Mouse (Mus musculus) urinary bladder, postnatal 0 days (tissue): ENCODE results near the gene Usp43. TPM values are rescaled to one million over a fixed set of nuclear protein-coding genes. Genes with fewer than 3 reads are reported as not detected.

Experiments
- polyA plus RNA-seq: library from polyadenylated mRNA; unstranded; fragments of >200 nt; fragmentation: Nextera tagmentation; extraction: Ambion mirVana; gene quantifications from 2 replicates; pipeline ENCODE4 v1.2.1, GENCODE M21; 2015

The Usp43 gene
- polyA plus RNA-seq = 1.1 and 1.7 TPM in 2 replicates

DNA sequence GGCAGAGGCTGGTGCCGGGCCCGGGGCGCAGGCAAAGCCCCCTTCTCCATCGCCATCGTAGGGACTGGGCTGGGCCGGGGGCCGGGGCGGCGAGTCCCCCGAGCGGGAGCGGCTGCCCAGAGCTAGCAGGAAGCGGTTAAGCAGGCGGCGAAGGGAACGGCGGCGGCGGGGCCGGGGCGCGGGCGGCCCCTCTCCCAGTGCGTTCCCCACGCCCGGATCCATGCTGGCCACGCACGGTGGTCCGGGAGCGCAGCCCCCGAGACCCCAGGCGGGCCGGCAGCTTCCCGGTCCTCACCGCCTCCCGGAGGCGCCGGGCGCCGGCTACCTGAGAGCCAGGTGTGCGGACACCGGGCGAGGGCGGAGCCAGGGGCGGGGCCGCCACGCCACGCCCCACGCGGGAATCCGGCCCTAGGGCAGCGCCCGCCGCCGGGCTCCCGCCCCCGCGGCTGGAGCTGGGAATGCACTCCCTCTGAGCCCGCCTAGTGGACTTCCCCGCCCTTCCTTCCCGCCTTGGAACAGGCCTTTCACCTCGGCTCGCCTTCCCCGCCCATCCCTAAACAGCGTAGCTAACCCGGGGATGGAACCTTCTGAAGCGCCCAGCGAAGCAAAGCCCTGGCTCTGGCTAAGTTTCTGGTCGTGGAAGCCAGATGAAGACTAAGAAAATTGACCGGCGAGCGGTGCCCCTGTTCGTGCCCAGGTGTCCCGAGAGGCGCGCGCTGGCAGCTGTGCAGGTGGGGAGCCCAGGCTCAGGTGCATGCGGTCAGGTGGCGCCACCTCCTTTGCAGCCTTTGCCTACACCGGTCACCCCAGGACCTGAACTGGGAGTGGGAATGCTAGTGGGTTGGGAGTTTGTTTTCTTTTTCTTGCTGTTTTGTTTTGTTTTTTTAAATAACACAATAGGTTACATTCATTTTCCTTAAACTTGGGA, at the start of gene Usp43:
TSS of gene Usp43 (minus strand) at position 327 of the 928 bp plus-strand sequence.

DNA sequence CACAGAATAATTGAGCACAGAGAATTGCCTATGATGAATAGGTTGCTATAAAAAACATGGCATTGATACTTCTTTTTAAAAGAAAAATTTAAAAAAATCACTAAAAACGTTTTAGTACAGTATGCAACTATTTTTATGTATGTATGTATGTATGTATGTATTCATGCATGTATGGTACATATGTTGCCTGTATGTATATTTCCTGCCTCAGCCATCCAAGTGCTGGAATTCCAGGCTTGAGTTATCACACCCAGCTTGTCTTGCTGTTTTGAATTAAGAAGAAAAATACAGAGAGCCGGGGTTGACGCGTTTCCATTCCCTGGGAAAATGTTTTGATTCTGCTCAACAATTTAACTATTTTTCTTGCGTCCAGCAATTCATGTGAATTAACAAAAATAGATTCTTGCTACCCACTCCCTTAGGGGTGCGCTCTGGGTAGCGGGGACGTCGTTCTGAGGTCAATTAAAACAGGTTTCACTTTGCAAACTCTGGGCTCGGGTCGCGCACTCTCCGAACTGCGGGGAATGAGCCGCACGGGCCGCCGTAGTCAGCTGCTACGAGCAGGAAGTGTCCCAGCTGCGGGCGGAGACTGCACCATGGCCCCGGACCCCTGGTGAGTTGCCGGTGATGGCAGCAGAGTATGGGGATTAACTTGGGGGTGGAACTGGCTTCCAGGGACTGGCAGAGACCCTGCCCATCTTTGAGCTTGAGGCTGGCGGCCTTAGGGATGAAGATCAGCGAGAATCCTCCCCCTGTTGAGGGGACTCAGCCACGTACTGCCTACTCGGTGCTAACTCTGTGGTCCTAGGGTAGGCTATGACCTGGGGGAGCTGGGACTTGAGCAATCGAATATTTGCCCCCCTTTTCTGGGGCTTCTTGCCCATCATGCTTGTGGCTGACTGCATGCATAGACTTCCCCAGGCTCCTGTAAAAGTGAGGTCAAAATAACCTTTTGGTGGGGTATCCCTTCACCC, 44.2 kb upstream of the Usp43 start, which contains the start of gene Stx8:
TSS of gene Stx8 (plus strand) at position 289 of the 974 bp plus-strand sequence.

DNA sequence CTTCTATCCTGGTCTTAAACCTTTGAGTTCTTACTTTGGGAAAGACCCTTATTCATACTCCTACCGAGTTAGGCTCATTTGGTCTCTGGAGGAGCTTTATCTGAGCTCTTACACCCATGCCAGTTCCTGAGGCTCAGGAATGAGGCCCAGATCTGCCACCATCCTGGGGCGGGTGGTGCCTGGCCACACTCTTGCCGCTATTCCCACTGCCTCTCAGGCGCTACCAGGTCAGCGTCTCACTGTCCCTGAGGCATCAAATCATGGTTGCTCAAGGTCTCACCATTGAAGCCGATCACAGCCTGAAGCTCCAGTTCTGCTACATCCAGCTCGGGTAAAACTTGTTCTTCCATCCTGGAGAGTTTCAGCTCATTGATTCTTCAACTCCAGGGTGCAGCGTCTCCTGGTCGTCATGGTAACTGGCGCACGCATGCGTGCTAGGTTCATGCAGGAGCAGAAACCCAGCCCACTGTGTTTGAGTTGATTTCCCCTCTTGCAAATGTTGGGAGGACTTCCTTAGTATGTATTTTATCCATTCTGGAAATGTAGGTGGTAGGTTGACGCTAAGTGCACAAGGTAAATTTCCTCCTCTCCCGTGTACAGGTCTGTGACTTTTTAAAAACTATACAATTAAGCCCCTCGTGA, 43.4 kb upstream of the Usp43 start, which contains the start of gene Cfap52:
TSS of gene Cfap52 (minus strand) at position 410 of the 642 bp plus-strand sequence.

Other genes starting within 250 kb of the Usp43 start
- not detected in 2 replicates for gene Rcvrn, start 226.8 kb downstream of the Usp43 start, polyA plus RNA-seq
- 1.1 and 1.2 TPM in 2 replicates for gene Glp2r, start 151.0 kb downstream of the Usp43 start, polyA plus RNA-seq
- not detected in 2 replicates for gene Gsg1l2, start 147.5 kb downstream of the Usp43 start, polyA plus RNA-seq
- gene Dhrs7c, start 124.0 kb downstream of the Usp43 start, polyA plus RNA-seq = not detected in 2 replicates
- 0.64 and 0.65 TPM in 2 replicates for gene Cfap52, start 43.5 kb upstream of the Usp43 start, polyA plus RNA-seq
- 58.2 and 69.6 TPM in 2 replicates for gene Stx8, start 44.0 kb upstream of the Usp43 start, polyA plus RNA-seq